Comparison of ENCODE assay signal across 8 mouse cellular contexts in genomic region chr19:5089324-5089723, GRCm38 (mm10). TPM values are rescaled to one million over a fixed set of nuclear protein-coding genes. Genes with fewer than 3 reads are reported as not detected.
DNase-seq lines count a peak whose midpoint lies in the region; ATAC-seq and TF ChIP-seq lines count a peak whose summit lies in the region.
"Had no signal": no experiment of that assay in that cellular context is flagged by ENCODE, and none has a peak within 500 bp of the region (broad histone marks: within the 10 kb centered on the region; RNA-seq: fewer than 3 reads in every experiment).

No protein-coding gene starts in this region.

- peak overlapping the region; percentile 81 for H3K4me3 ChIP-seq in lung, embryonic 15.5 days
- peak overlapping the region; percentile 82 for H3K4me3 ChIP-seq in forebrain, embryonic 11.5 days (ENCODE audit: low read depth, low read length)
- peak overlapping the region; percentile 82 for H3K4me3 ChIP-seq in limb, embryonic 12.5 days (replicated peaks)
- peak overlapping the region; percentile 79 for H3K4me3 ChIP-seq in small intestine, adult 2 months (ENCODE audit: low read depth, low read length)

- TF ChIP-seq POLR2A in small intestine, adult 2 months (IDR thresholded peaks at IDR 0.05; ENCODE audit: low read depth, low read length): no peak

- H3K36me3 ChIP-seq in lung, embryonic 15.5 days: peaks cover 24% of the 10 kb centered on the region
- H3K36me3 ChIP-seq in forebrain, embryonic 11.5 days (ENCODE audit: control insufficient read depth, insufficient read depth, low read length): no peaks in the 10 kb centered on the region
- H3K36me3 ChIP-seq in limb, embryonic 12.5 days: peaks cover 44% of the 10 kb centered on the region
- H3K36me3 ChIP-seq in small intestine, adult 2 months (ENCODE audit: control insufficient read depth, insufficient read depth, low read length): peaks cover 19% of the 10 kb centered on the region

- no peak overlapping the region for H3K27ac ChIP-seq in lung, embryonic 15.5 days
- H3K27ac ChIP-seq in forebrain, embryonic 11.5 days (ENCODE audit: low read depth, low read length): no peak overlapping the region
- H3K27ac ChIP-seq in limb, embryonic 12.5 days: no peak overlapping the region
- H3K27ac ChIP-seq in small intestine, adult 2 months (ENCODE audit: insufficient read depth, low read depth, low read length): no peak overlapping the region

- H3K4me2 ChIP-seq in lung, embryonic 15.5 days: peak overlapping the region; percentile 85
- H3K4me2 ChIP-seq in forebrain, embryonic 11.5 days (ENCODE audit: low read depth, low read length, severe bottlenecking): peak overlapping the region; percentile 84
- peak overlapping the region; percentile 85 for H3K4me2 ChIP-seq in limb, embryonic 12.5 days

- WGBS in lung, embryonic 15.5 days: 83% methylated on average over 4 of the region's 4 CpGs
- WGBS in forebrain, embryonic 11.5 days: 91% methylated on average over 4 of the region's 4 CpGs
- WGBS in limb, embryonic 12.5 days: 95% methylated on average over 4 of the region's 4 CpGs
- 91% methylated on average over 4 of the region's 4 CpGs for WGBS in small intestine, adult 2 months

- H3K9me3 ChIP-seq in lung, embryonic 15.5 days: no peaks in the 10 kb centered on the region
- H3K9me3 ChIP-seq in forebrain, embryonic 11.5 days (ENCODE audit: control insufficient read depth, low read length): no peaks in the 10 kb centered on the region
- no peaks in the 10 kb centered on the region for H3K9me3 ChIP-seq in limb, embryonic 12.5 days

- H3K27me3 ChIP-seq in lung, embryonic 15.5 days: peaks cover 23% of the 10 kb centered on the region
- peaks cover 20% of the 10 kb centered on the region for H3K27me3 ChIP-seq in forebrain, embryonic 11.5 days (ENCODE audit: control insufficient read depth, insufficient read depth, low read length)
- H3K27me3 ChIP-seq in limb, embryonic 12.5 days: peaks cover 26% of the 10 kb centered on the region
- H3K27me3 ChIP-seq in small intestine, adult 2 months (ENCODE audit: control insufficient read depth, insufficient read depth, low read length): peaks cover 9% of the 10 kb centered on the region

- DNase-seq in lung, adult 18-20 months: no peak
- DNase-seq in forebrain, embryonic 11.5 days (ENCODE audit: low spot score): no peak
- no peak for DNase-seq in adrenal gland, adult 2 months
- DNase-seq: thymus, postnatal 4 days had no signal

- TF ChIP-seq CTCF in small intestine, adult 2 months (IDR thresholded peaks at IDR 0.05; ENCODE audit: extremely low read depth, insufficient read length, insufficient replicate concordance, low read depth, low read length): no peak

- H3K4me1 ChIP-seq in lung, embryonic 15.5 days: peaks cover 31% of the 10 kb centered on the region
- H3K4me1 ChIP-seq in forebrain, embryonic 11.5 days (replicated peaks; ENCODE audit: control insufficient read depth, insufficient read depth, low read length): peaks cover 22% of the 10 kb centered on the region
- peaks cover 31% of the 10 kb centered on the region for H3K4me1 ChIP-seq in limb, embryonic 12.5 days (replicated peaks)
- peaks cover 22% of the 10 kb centered on the region for H3K4me1 ChIP-seq in small intestine, adult 2 months (ENCODE audit: control insufficient read depth, insufficient read depth, insufficient read length, low read length)

- ATAC-seq in lung, embryonic 15.5 days (ENCODE audit: borderline replicate concordance, extremely low read depth, low FRiP score, low TSS enrichment): no peak
- ATAC-seq in forebrain, embryonic 11.5 days (replicated peaks; ENCODE audit: low FRiP score): no peak
- no peak for ATAC-seq in limb, embryonic 12.5 days (ENCODE audit: insufficient number of reproducible peaks, insufficient read depth, low FRiP score, low TSS enrichment, low read depth)
- ATAC-seq in monocyte, adult 5-6 weeks (replicated peaks; ENCODE audit: insufficient number of reproducible peaks, low FRiP score, low TSS enrichment, poor library complexity, severe bottlenecking): no peak

- H3K9ac ChIP-seq in lung, embryonic 15.5 days: no peak overlapping the region; the same call in 1 of the 2 replicates
- H3K9ac ChIP-seq in forebrain, embryonic 11.5 days (ENCODE audit: low read length): no peak overlapping the region; the same call in 1 of the 2 replicates
- peak overlapping the region; percentile 74 for H3K9ac ChIP-seq in limb, embryonic 12.5 days (replicated peaks)

RNA-seq across cellular contexts. Expression of gene Yif1a, which starts 1.0 kb away (rescaled TPM):
- 94.5 and 96.8 TPM in 2 replicates for polyA plus RNA-seq in lung, embryonic 15.5 days (2015; fragmentation: Nextera tagmentation; extraction: Ambion mirVana)
- 69.5 and 75.8 TPM in 2 replicates for polyA plus RNA-seq in forebrain, embryonic 11.5 days (2014; fragmentation: Nextera tagmentation; extraction: Ambion mirVana)
- 60.7 and 69.4 TPM in 2 replicates for polyA plus RNA-seq in limb, embryonic 12.5 days (2016; fragmentation: Nextera tagmentation; extraction: Ambion mirVana)
- polyA plus RNA-seq in small intestine, adult 2 months (2012; rRNA removed): 155 and 252 TPM in 2 replicates
- 10.4 to 13.3 TPM (median 10.5 TPM) in 3 replicates for total RNA-seq in monocyte, adult 5-6 weeks (2017)
- 10 to 100 TPM; 69.5 to 82.3 TPM for total RNA-seq in adrenal gland, adult 2 months (2021)
- polyA plus RNA-seq in adrenal gland, adult 2 months (2012; rRNA removed): 135 and 147 TPM in 2 replicates

RNA-seq across cellular contexts. Expression of gene Tmem151a, which starts 4.0 kb away (rescaled TPM):
- 3.4 and 4.6 TPM in 2 replicates for polyA plus RNA-seq in lung, embryonic 15.5 days (2015; fragmentation: Nextera tagmentation; extraction: Ambion mirVana)
- 1.2 and 1.8 TPM in 2 replicates for polyA plus RNA-seq in forebrain, embryonic 11.5 days (2014; fragmentation: Nextera tagmentation; extraction: Ambion mirVana)
- polyA plus RNA-seq in limb, embryonic 12.5 days (2016; fragmentation: Nextera tagmentation; extraction: Ambion mirVana): 2.3 and 2.8 TPM in 2 replicates
- polyA plus RNA-seq in small intestine, adult 2 months (2012; rRNA removed): 3.5 and 8.1 TPM in 2 replicates
- total RNA-seq in monocyte, adult 5-6 weeks (2017): 0.67 to 7.8 TPM (median 3.3 TPM) in 3 replicates
- total RNA-seq in adrenal gland, adult 2 months (2021): 1 to 10 TPM; 1.2 to 2.9 TPM
- 4.8 and 5.0 TPM in 2 replicates for polyA plus RNA-seq in adrenal gland, adult 2 months (2012; rRNA removed)

RNA-seq across cellular contexts. Expression of gene Cnih2, which starts 9.0 kb away (rescaled TPM):
- polyA plus RNA-seq in lung, embryonic 15.5 days (2015; fragmentation: Nextera tagmentation; extraction: Ambion mirVana): 8.6 and 9.0 TPM in 2 replicates
- 93.2 and 112 TPM in 2 replicates for polyA plus RNA-seq in forebrain, embryonic 11.5 days (2014; fragmentation: Nextera tagmentation; extraction: Ambion mirVana)
- 43.0 and 46.3 TPM in 2 replicates for polyA plus RNA-seq in limb, embryonic 12.5 days (2016; fragmentation: Nextera tagmentation; extraction: Ambion mirVana)
- polyA plus RNA-seq in small intestine, adult 2 months (2012; rRNA removed): 1.3 and 1.5 TPM in 2 replicates
- total RNA-seq in monocyte, adult 5-6 weeks (2017): 0.32 TPM in 1 of 3 replicates, not detected in the others
- total RNA-seq in adrenal gland, adult 2 months (2021): 1 to 10 TPM; 1.2 to 2.4 TPM
- polyA plus RNA-seq in adrenal gland, adult 2 months (2012; rRNA removed): 7.1 and 13.2 TPM in 2 replicates

RNA-seq across cellular contexts. Expression of gene Rab1b, which starts 17.5 kb away (rescaled TPM):
- 288 and 294 TPM in 2 replicates for polyA plus RNA-seq in lung, embryonic 15.5 days (2015; fragmentation: Nextera tagmentation; extraction: Ambion mirVana)
- polyA plus RNA-seq in forebrain, embryonic 11.5 days (2014; fragmentation: Nextera tagmentation; extraction: Ambion mirVana): 250 and 262 TPM in 2 replicates
- 237 and 239 TPM in 2 replicates for polyA plus RNA-seq in limb, embryonic 12.5 days (2016; fragmentation: Nextera tagmentation; extraction: Ambion mirVana)
- polyA plus RNA-seq in small intestine, adult 2 months (2012; rRNA removed): 139 and 243 TPM in 2 replicates
- 87.3 to 123 TPM (median 101 TPM) in 3 replicates for total RNA-seq in monocyte, adult 5-6 weeks (2017)
- total RNA-seq in adrenal gland, adult 2 months (2021): 100 to 1,000 TPM; 166 to 194 TPM
- polyA plus RNA-seq in adrenal gland, adult 2 months (2012; rRNA removed): 335 and 337 TPM in 2 replicates

RNA-seq across cellular contexts. Expression of gene Cd248, which starts 21.4 kb away (rescaled TPM):
- polyA plus RNA-seq in lung, embryonic 15.5 days (2015; fragmentation: Nextera tagmentation; extraction: Ambion mirVana): 71.7 and 72.4 TPM in 2 replicates
- 30.7 and 32.7 TPM in 2 replicates for polyA plus RNA-seq in forebrain, embryonic 11.5 days (2014; fragmentation: Nextera tagmentation; extraction: Ambion mirVana)
- 30.6 and 38.1 TPM in 2 replicates for polyA plus RNA-seq in limb, embryonic 12.5 days (2016; fragmentation: Nextera tagmentation; extraction: Ambion mirVana)
- 3.4 and 8.2 TPM in 2 replicates for polyA plus RNA-seq in small intestine, adult 2 months (2012; rRNA removed)
- total RNA-seq in monocyte, adult 5-6 weeks (2017): not detected in 3 replicates
- 10 to 100 TPM; 10.4 to 19.8 TPM for total RNA-seq in adrenal gland, adult 2 months (2021)
- polyA plus RNA-seq in adrenal gland, adult 2 months (2012; rRNA removed): 23.4 and 24.1 TPM in 2 replicates
